In the genomic region with DNA sequence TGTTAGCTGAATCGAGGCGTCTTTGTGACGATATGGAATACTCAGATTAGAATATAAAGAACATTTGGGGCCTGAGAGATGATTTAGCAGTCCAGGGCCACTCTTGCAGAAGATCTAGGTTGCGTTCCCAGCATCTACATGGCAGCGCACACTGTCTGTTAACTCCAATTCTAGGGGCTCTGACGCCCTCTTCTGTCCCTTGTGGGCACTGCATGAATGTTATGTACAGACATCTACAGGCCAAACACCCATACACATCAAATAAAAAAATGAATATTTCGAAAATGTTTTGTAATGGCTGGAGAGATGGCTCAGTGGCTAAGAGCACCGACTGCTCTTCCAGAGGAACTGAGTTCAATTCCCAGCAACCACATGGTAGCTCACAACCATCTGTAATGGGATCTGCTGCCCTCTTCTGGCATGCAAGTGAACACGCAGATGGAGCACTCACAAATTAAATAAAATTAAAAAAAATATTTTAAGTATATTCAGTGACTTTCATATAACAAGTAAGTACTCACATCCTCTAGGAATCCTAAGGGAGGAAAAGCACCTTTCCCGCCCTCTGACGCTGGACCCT, we compare ENCODE assay signal across 1 mouse cellular context.
TF ChIP-seq lines count a peak whose summit lies in the region.

No protein-coding gene starts in this region.

TF ChIP-seq in CH12.LX, 34 proteins besides CTCF, POLR2A, EP300 and RAD21:
- no peak for TF ChIP-seq TCF12 (IDR thresholded peaks at IDR 0.05; ENCODE audit: low read depth, low read length)
- TF ChIP-seq MEF2A (IDR thresholded peaks at IDR 0.05; ENCODE audit: borderline replicate concordance, low read depth, low read length), result no peak
- peak; percentile 20; the same call in 1 of the 2 replicates for TF ChIP-seq SMC3 (IDR thresholded peaks at IDR 0.05; ENCODE audit: low read depth, low read length)
